Mouse (Mus musculus): Measurements from ENCODE around the gene B830017H08Rik.

Gene B830017H08Rik

GRCm38 (mm10) chr16:17832821-17833220 is at the start of gene B830017H08Rik:
TSS of gene B830017H08Rik (plus strand) at chr16:17833121.
- no peak for DNase-seq (ENCODE audit: low read depth, low spot score)

DNA sequence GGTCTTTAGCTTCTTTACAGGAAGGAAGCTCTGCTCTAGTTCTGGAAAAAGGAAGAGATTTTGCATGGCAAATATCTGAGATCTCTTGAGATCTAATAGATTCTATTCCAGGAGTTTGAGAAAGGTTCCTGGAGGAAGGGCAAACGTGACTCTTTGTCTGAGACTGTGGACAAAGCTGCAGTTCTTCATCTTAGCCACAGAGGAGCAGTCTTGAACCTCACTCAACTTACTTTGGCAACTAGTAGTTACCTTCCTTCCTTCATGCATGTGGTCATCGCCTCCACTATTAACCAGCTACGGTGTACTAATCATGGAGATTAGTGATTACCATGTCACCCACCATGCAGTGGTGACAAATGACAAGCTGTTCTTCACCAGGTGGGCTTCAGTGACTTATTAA is 47.6 kb upstream of the B830017H08Rik start:
- DNase-seq (ENCODE audit: low read depth, low spot score) = peak; percentile 24

GRCm38 (mm10) chr16:17792728-17793127 is 40.2 kb upstream of the B830017H08Rik start:
- no peak for DNase-seq (ENCODE audit: low read depth, low spot score)

GRCm38 (mm10) chr16:17794047-17794446 is 38.9 kb upstream of the B830017H08Rik start:
- DNase-seq (ENCODE audit: low read depth, low spot score) = peak; percentile 61

- no peak for DNase-seq (ENCODE audit: low read depth, low spot score)
These were observed 37.3 kb upstream of the B830017H08Rik start for GRCm38 (mm10) chr16:17795643-17796042.

DNA sequence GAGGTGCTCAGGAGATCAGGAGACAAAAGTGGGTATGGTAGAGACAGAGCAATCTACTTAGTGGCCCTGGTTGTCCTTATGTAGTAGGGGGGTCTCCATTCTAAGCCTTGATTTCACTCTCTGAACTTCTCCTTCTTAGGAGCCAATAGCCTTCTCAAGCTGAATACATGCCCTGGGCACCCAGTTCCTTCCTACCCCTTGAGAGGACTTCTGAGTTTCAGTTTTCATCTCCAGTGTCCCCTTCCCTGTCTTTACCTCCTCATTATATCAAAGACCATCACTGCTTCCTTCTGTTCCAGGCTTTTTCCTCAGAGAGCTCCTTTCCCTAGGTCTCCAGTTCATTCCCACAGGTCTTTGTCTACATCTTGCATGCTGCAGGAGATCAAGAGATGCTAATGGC is 36.4 kb upstream of the B830017H08Rik start:
- no peak for DNase-seq (ENCODE audit: low read depth, low spot score)

- DNase-seq (ENCODE audit: low read depth, low spot score) = no peak
These were observed 35.7 kb upstream of the B830017H08Rik start, which contains the start of gene Scarf2 for GRCm38 (mm10) chr16:17796971-17797811. TSS of gene Scarf2 (plus strand) at chr16:17797282.

GRCm38 (mm10) chr16:17797812-17798311 is 35.1 kb upstream of the B830017H08Rik start:
- no peak for DNase-seq (ENCODE audit: low read depth, low spot score)

DNA sequence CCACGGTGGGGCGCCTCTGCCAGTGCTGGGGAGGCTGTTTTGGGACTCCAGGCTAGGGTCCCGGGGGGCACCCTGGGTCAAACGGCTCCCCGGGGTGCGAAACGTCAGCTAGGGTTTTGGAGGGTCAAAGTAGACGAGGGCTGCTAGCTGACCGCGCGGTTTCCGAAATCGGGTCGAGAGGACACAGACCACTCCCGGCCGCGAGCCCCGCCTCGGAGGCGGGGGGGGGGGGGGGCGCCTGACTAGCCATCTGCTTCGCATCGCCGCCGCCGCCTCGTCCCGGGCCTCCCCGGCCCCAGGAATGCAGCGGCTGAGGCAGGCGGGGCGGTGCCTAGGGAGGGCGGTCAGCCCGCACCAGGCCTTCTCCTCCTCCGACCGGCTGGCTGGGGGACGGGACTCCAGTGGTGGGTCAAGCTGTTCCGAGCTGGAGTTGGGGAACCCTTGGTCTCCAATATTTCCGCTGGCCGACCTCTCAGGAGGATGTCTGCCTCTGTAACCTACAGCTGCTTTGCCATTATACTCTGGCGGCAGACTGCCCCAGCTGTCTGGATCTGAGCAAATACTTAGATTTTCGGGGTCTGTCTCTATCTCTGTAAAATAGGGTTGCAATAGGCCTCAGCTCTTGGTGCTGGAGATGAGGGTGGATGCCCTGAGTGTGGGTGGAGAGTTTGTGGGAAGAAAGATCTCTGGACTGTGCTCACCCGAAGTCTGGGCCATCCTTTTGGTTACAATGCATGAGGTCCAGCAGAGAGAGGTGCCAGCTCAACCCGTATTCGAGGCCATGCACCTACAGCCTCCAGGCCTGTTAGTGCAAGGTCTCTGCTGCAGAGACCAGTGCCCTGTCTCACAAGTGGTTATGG is 34.4 kb upstream of the B830017H08Rik start:
- no peak for DNase-seq (ENCODE audit: low read depth, low spot score)

- DNase-seq (ENCODE audit: low read depth, low spot score) = no peak
These were observed 33.3 kb upstream of the B830017H08Rik start for GRCm38 (mm10) chr16:17799584-17799983.

GRCm38 (mm10) chr16:17801777-17802455 is 31.0 kb upstream of the B830017H08Rik start:
- DNase-seq (ENCODE audit: low read depth, low spot score) = no peak

GRCm38 (mm10) chr16:17802456-17802838 is 30.5 kb upstream of the B830017H08Rik start:
- DNase-seq (ENCODE audit: low read depth, low spot score) = no peak

GRCm38 (mm10) chr16:17802839-17803674 is 29.9 kb upstream of the B830017H08Rik start:
- DNase-seq (ENCODE audit: low read depth, low spot score) = peak; percentile 68

GRCm38 (mm10) chr16:17803675-17804448 is 29.1 kb upstream of the B830017H08Rik start:
- no peak for DNase-seq (ENCODE audit: low read depth, low spot score)

DNA sequence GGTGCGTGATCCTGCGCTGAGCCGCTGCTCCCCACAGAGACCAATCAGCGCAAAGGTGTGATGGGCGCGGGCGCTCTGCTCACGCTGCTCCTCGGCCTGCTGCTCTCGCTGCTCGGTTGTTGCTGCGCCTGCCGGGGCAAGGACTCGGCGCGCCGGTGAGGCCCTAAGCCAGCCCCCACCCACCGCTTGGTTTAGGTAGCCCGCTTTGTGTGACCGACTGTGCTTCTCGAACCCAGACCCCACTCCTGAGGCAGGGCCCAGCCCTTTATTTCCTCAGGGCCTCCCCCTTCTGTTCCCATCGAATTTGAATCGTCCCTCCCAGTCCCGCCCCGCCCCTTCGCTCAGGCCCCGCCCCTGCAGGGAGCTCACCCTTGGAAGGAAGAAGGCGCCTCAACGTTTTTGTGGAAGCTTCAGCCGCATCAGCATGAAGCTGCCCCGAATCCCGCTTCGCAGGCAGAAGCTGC is 28.4 kb upstream of the B830017H08Rik start:
- DNase-seq (ENCODE audit: low read depth, low spot score) = peak; percentile 47

DNA sequence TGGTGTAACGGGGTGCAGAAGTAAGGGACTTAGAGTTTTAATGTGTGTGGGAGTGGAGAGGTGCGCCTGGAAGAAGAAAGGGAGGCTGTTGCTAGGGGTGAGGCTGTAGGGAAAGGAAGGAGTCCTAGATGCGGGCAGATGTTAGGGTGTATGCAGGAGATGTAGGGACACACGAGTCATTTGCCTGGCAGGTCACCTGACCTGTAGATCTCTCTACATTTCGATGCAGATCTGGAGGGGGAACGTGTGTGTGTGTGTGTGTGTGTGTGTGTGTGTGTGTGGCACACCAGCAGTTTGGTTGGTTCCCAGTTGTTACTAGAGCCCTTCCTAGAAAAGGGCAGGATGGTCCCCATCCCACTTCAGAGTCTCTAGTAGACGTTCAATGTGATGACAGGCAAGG is 27.9 kb upstream of the B830017H08Rik start:
- no peak for DNase-seq (ENCODE audit: low read depth, low spot score)

DNA sequence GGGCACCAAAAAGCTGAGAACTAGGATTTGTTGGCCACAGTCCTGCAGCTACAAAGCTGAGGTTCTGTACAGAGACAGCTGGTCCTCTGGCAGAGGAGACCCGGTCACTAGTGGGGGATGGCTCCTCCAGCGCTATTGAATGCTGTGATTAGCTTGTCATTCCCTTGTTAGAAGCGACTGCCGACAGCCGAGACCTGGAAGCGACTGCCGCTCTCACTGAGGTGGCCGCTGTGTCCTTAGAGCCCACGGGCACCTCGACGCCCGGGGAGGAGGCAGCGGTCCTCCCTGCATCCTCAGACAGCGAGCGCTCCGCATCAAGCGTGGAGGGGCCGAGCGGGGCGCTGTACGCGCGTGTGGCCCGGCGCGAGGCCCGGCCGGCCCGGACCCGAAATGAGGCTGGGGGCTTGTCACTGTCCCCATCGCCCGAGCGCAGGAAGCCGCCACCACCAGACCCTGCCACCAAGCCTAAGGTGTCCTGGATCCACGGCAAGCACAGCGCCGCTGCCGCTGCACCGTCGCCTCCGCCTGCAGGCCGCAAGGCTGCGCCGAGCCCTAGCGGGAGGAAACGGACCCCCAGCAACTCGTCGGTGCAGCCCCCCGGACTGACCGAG is 26.2 kb upstream of the B830017H08Rik start:
- peak; percentile 42 for DNase-seq (ENCODE audit: low read depth, low spot score)

DNA sequence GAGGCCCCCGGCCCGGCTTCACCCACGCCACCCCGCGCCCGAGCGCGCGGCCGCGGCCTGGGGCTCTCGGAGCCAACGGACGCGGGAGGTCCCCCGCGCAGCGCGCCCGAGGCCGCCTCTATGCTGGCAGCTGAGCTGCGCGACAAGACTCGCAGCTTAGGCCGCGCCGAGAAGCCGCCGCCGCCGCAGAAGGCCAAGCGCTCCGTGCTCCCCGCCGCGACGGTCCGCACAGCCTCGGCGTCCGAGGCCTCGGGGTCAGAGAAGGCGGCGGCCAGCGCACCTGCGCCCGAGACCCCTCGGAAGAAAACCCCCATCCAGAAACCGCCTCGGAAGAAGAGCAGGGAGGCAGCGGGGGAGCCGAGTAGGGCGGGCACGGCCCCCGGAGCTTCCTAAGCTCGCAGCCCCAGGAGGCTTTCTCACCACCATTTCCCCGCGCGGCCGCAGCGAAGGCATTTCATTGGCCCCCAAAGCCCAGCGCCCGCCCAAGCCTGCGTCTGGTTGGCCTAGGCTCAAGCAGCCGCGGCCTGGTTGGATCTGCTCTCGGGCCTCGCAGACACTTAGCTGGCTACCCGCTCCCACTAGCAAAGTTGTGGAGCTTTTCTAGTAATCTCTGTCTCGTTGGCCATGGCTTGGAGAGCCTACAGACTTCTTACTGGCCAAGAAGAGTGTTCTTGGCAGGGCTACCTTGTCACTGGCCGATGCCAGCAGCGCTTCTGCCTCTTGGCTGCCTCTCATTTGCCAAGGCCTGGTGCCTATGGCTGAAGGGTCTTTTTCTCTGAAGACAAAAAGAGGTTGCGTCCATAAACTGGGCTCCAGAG is 25.5 kb upstream of the B830017H08Rik start:
- DNase-seq (ENCODE audit: low read depth, low spot score) = peak; percentile 97

GRCm38 (mm10) chr16:17809125-17809524 is 23.8 kb upstream of the B830017H08Rik start:
- no peak for DNase-seq (ENCODE audit: low read depth, low spot score)
